Mouse (Mus musculus) cerebellum, adult 18-20 months (tissue): ENCODE data around the gene Gm13023.
"Not testable (repeated sequence)": the region's sequence is repeated elsewhere in the genome, so short reads cannot be mapped to it uniquely, and the experiment has no call there.

ENCODE experiments used
- DNase-seq, 2 experiments: peaks; one replicate each; pipeline ENCODE4 v3.0.0; 2021

Gm13023 gene

DNA sequence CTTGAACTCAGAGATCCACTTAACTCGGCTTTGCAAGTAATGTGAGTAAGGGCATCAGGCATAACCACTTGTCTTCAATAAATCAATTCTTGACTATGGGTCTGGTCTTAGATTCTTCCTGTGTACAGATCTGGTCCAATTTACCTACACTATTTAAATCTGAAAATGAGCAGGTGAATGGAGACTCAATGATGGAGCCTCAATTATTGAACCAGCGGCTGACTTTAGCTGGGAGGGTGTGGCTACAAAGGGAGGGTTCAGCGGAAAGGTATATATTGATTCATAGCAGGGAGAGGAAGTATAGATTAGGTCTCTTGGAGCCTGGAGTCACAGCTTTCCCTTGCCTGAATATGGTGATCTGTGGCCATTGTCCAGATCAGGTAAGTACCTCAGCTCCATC, at the start of gene Gm13023:
TSS of gene Gm13023 (plus strand) at position 301 of the 400 bp plus-strand sequence.
- not testable (repeated sequence) for DNase-seq

DNA sequence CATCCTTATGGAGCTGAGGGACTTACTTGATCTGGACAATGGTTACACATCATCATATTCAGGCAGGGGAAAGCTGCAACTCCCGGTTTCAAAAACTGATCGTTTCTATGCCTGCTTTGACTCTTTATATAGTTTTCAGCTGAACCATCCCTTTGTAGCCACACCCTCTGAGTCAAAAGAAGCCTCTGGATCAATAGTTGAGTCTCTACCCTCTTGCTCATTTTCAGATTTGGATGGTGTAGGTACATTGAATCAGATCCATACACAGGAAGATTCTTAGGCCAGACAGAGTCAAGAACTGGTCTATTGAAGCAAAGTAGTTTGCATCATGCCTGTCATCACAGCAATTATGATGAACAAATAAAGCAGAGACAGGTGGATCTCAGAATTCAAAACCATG, 26.8 kb downstream of the Gm13023 start, which contains the start of gene Gm13084:
TSS of gene Gm13084 (minus strand) at position 101 of the 400 bp plus-strand sequence.
- no peak for DNase-seq
